Mouse (Mus musculus) right cerebral cortex, postnatal 14 days (tissue): ENCODE results near the gene Dnah8.
"Not testable (repeated sequence)": the region's sequence is repeated elsewhere in the genome, so short reads cannot be mapped to it uniquely, and the experiment has no call there.

Experiments used
- DNase-seq: peaks from one replicate; pipeline ENCODE4 v3.0.0; 2022

Dnah8 gene

GRCm38 (mm10) chr17:30624132-30624531 lies at the start of gene Dnah8:
Gene Dnah8, plus strand, starts transcription at chr17:30624354.
- DNase-seq: not testable (repeated sequence)

- no peak for DNase-seq
Observed at GRCm38 (mm10) chr17:30574783-30575075, 49.4 kb upstream of the Dnah8 start.

GRCm38 (mm10) chr17:30575121-30575904 lies 48.8 kb upstream of the Dnah8 start:
- DNase-seq: no peak

- DNase-seq: peak; percentile 94
Observed at GRCm38 (mm10) chr17:30575941-30576773, 48.0 kb upstream of the Dnah8 start, which contains the start of gene Btbd9. Gene Btbd9, minus strand, starts transcription at chr17:30576488.

GRCm38 (mm10) chr17:30576946-30577345 lies 47.2 kb upstream of the Dnah8 start:
- DNase-seq: no peak

- DNase-seq: no peak
Observed at GRCm38 (mm10) chr17:30580781-30581180, 43.4 kb upstream of the Dnah8 start.

GRCm38 (mm10) chr17:30581201-30581600 lies 43.0 kb upstream of the Dnah8 start:
- no peak for DNase-seq

- no peak for DNase-seq
Observed at GRCm38 (mm10) chr17:30582313-30582712, 41.8 kb upstream of the Dnah8 start.

GRCm38 (mm10) chr17:30583258-30584001 lies 40.7 kb upstream of the Dnah8 start:
- DNase-seq: no peak

GRCm38 (mm10) chr17:30590417-30591198 lies 33.5 kb upstream of the Dnah8 start:
- DNase-seq: peak; percentile 36

- no peak for DNase-seq
Observed at GRCm38 (mm10) chr17:30594407-30594806, 29.7 kb upstream of the Dnah8 start.

- no peak for DNase-seq
Observed at GRCm38 (mm10) chr17:30594846-30595245, 29.3 kb upstream of the Dnah8 start.

- DNase-seq: no peak
Observed at GRCm38 (mm10) chr17:30597786-30598185, 26.4 kb upstream of the Dnah8 start.

GRCm38 (mm10) chr17:30598300-30598699 lies 25.9 kb upstream of the Dnah8 start:
- DNase-seq: no peak

GRCm38 (mm10) chr17:30602175-30602574 lies 22.0 kb upstream of the Dnah8 start:
- DNase-seq: no peak

GRCm38 (mm10) chr17:30604296-30604695 lies 19.9 kb upstream of the Dnah8 start:
- DNase-seq: no peak

GRCm38 (mm10) chr17:30605001-30605400 lies 19.2 kb upstream of the Dnah8 start:
- DNase-seq: no peak

- DNase-seq: no peak
Observed at GRCm38 (mm10) chr17:30606206-30606605, 17.9 kb upstream of the Dnah8 start.

GRCm38 (mm10) chr17:30606634-30607081 lies 17.5 kb upstream of the Dnah8 start:
- no peak for DNase-seq

GRCm38 (mm10) chr17:30607330-30607729 lies 16.8 kb upstream of the Dnah8 start:
- no peak for DNase-seq

GRCm38 (mm10) chr17:30607909-30608495 lies 16.2 kb upstream of the Dnah8 start:
- no peak for DNase-seq
